Mouse (Mus musculus): ENCODE measurements at regions not wholly inside any gene's neighbourhood (a gene's known extent, or its start where the extent isn't known, plus 50 kb on each side); places are given as distances from the start of the nearest gene placed in this dataset.

GRCm38 (mm10) chr10:92335141-92335540 lies 387.1 kb downstream of the Nedd1 start:
- TF ChIP-seq POLR2AphosphoS2 (IDR thresholded peaks at IDR 0.05; ENCODE audit: insufficient read length, low read depth) = no peak
- TF ChIP-seq POLR2A (IDR thresholded peaks at IDR 0.05; ENCODE audit: insufficient read length, low read depth) = no peak
- no peak for TF ChIP-seq USF1 (IDR thresholded peaks at IDR 0.05; ENCODE audit: low read depth)
- TF ChIP-seq MYOD1 (IDR thresholded peaks at IDR 0.05; ENCODE audit: control insufficient read depth in 1 of 3, insufficient read length in 2 of 3, low read depth in 2 of 3) = no peak
- TF ChIP-seq MAX (IDR thresholded peaks at IDR 0.05; ENCODE audit: low read depth) = no peak
- no peak for TF ChIP-seq MYOG (IDR thresholded peaks at IDR 0.05; ENCODE audit: control insufficient read depth in 1 of 3, insufficient read depth in 1 of 3, insufficient read length in 2 of 3, low read depth in 2 of 3)
- TF ChIP-seq REST (IDR thresholded peaks at IDR 0.05; ENCODE audit: insufficient read depth, insufficient read length) = no peak

All from myocyte (in vitro differentiated cells).